Mouse (Mus musculus) forebrain, embryonic 10.5 days (tissue): ENCODE results near the gene Nek8. TPM values are rescaled to one million over a fixed set of nuclear protein-coding genes. Genes with fewer than 3 reads are reported as not detected.
"Not testable (repeated sequence)": the region's sequence is repeated elsewhere in the genome, so short reads cannot be mapped to it uniquely, and the experiment has no call there.

Source experiments
- DNase-seq: peaks from one replicate; pipeline ENCODE4 v3.0.0-alpha.2; 2017; ENCODE audit warnings: low spot score; ENCODE audit errors: extremely low spot score
- H3K27ac ChIP-seq: fragments of 300-500 bp; sonication (generic); 2 replicates; pipeline ENCODE4 v1.5.1; 2016; ENCODE audit warnings: mild to moderate bottlenecking
- H3K27me3 ChIP-seq: fragments of 300-500 bp; sonication (generic); 2 replicates; pipeline ENCODE4 v1.6.1; 2016; ENCODE audit warnings: mild to moderate bottlenecking; ENCODE audit not compliant: poor library complexity, severe bottlenecking
- H3K36me3 ChIP-seq: fragments of 300-500 bp; sonication (generic); replicated peaks from 2 replicates; pipeline ENCODE4 v1.6.1; 2016; ENCODE audit warnings: mild to moderate bottlenecking, moderate library complexity
- H3K4me1 ChIP-seq: fragments of 300-500 bp; sonication (generic); 2 replicates; pipeline ENCODE4 v1.6.1; 2016
- H3K4me3 ChIP-seq: fragments of 300-500 bp; sonication (generic); 2 replicates; pipeline ENCODE4 v1.5.1; 2016; ENCODE audit warnings: mild to moderate bottlenecking, moderate library complexity
- H3K9me3 ChIP-seq: fragments of 300-500 bp; sonication (generic); 2 replicates; pipeline ENCODE4 v1.6.1; 2016; ENCODE audit warnings: mild to moderate bottlenecking, moderate library complexity
- WGBS: fragments of 180-500 bp; shearing (Covaris S2); methylation state at CpG from one replicate; pipeline ENCODE4 v1.1.7; 2016; 5-methylcytosine and 5-hydroxymethylcytosine counted together
- polyA plus RNA-seq: library from polyadenylated mRNA; unstranded; fragments of >200 nt; fragmentation: Nextera tagmentation; extraction: Ambion mirVana; gene quantifications from 2 replicates; pipeline ENCODE4 v1.2.1, GENCODE M21; 2016

Gene Nek8
- polyA plus RNA-seq, 1 experiment from 2014 or later = 11.7 TPM

GRCm38 (mm10) chr11:78194411-78195100 is 18.1 kb upstream of the Nek8 start:
- 3% methylated on average over 30 of the region's 30 CpGs for WGBS
- H3K4me1 ChIP-seq = peaks cover 35% of the 10 kb centered on the region
- peak; percentile 79 for DNase-seq
- peak overlapping the region; percentile 56 for H3K4me3 ChIP-seq
- H3K9me3 ChIP-seq = no peaks in the 10 kb centered on the region
- no peaks in the 10 kb centered on the region for H3K27me3 ChIP-seq
- H3K36me3 ChIP-seq = peaks cover 43% of the 10 kb centered on the region
- peak overlapping the region; percentile 75 for H3K27ac ChIP-seq

GRCm38 (mm10) chr11:78193113-78193512 is 16.6 kb upstream of the Nek8 start, which contains the start of gene Proca1:
Gene Proca1, plus strand, starts transcription at chr11:78193392.
- 93% methylated on average over 1 of the region's 1 CpGs for WGBS
- no peaks in the 10 kb centered on the region for H3K27me3 ChIP-seq
- no peaks in the 10 kb centered on the region for H3K9me3 ChIP-seq
- DNase-seq = no peak
- no peak within 1 kb of the TSS for H3K27ac ChIP-seq
- peaks cover 43% of the 10 kb centered on the region for H3K36me3 ChIP-seq
- H3K4me3 ChIP-seq = peak within 1 kb of the TSS; percentile 56
- peaks cover 49% of the 10 kb centered on the region for H3K4me1 ChIP-seq

GRCm38 (mm10) chr11:78190041-78190440 is 13.6 kb upstream of the Nek8 start:
- Histone ChIP-seq H3K36me3 (peaks cover 43% of the 10 kb centered on the region), H3K27ac (peak overlapping the region; percentile 99), H3K9me3 (no peaks in the 10 kb centered on the region), H3K4me1 (peaks cover 44% of the 10 kb centered on the region), H3K27me3 (no peaks in the 10 kb centered on the region), H3K4me3 (peak overlapping the region; percentile 81)
- 64% methylated on average over 6 of the region's 6 CpGs for WGBS
- DNase-seq = no peak

- WGBS = under 1% methylated on average over 42 of the region's 42 CpGs
- peak overlapping the region; percentile 99 for H3K27ac ChIP-seq
- H3K4me1 ChIP-seq = peaks cover 38% of the 10 kb centered on the region
- H3K4me3 ChIP-seq = peak overlapping the region; percentile 81
- no peaks in the 10 kb centered on the region for H3K27me3 ChIP-seq
- DNase-seq = peak; percentile 93
- H3K9me3 ChIP-seq = no peaks in the 10 kb centered on the region
- peaks cover 43% of the 10 kb centered on the region for H3K36me3 ChIP-seq
These were observed 13.0 kb upstream of the Nek8 start for GRCm38 (mm10) chr11:78189234-78190040.

- under 1% methylated on average over 80 of the region's 80 CpGs for WGBS
These were observed 12.1 kb upstream of the Nek8 start, which contains the start of gene Rab34 for GRCm38 (mm10) chr11:78188331-78189233. Gene Rab34, plus strand, starts transcription at chr11:78188430.

GRCm38 (mm10) chr11:78184702-78185101 is 8.2 kb upstream of the Nek8 start:
- not testable (repeated sequence) for DNase-seq, H3K27ac ChIP-seq, H3K27me3 ChIP-seq, H3K9me3 ChIP-seq, H3K4me3 ChIP-seq
- Histone ChIP-seq H3K4me1 (peaks cover 56% of the 10 kb centered on the region), H3K36me3 (peaks cover 29% of the 10 kb centered on the region)
- 93% methylated on average over 6 of the region's 6 CpGs for WGBS

More at GRCm38 (mm10) chr11:78188331-78189233, 12.1 kb upstream of the Nek8 start, which contains the start of gene Rab34:
- peaks cover 36% of the 10 kb centered on the region for H3K36me3 ChIP-seq
- peaks cover 38% of the 10 kb centered on the region for H3K4me1 ChIP-seq
- no peaks in the 10 kb centered on the region for H3K27me3 ChIP-seq
- H3K27ac ChIP-seq = peak within 1 kb of the TSS; percentile 99
- no peaks in the 10 kb centered on the region for H3K9me3 ChIP-seq
- H3K4me3 ChIP-seq = peak within 1 kb of the TSS; percentile 81
- peak; percentile 86 for DNase-seq

GRCm38 (mm10) chr11:78183884-78184514 is 7.5 kb upstream of the Nek8 start:
- H3K9me3 ChIP-seq = no peaks in the 10 kb centered on the region
- H3K36me3 ChIP-seq = peaks cover 36% of the 10 kb centered on the region
- H3K27me3 ChIP-seq = no peaks in the 10 kb centered on the region
- peak overlapping the region; percentile 96 for H3K4me3 ChIP-seq
- peaks cover 56% of the 10 kb centered on the region for H3K4me1 ChIP-seq
- 60% methylated on average over 10 of the region's 10 CpGs for WGBS
- DNase-seq = no peak
- H3K27ac ChIP-seq = peak overlapping the region; percentile 99

- Histone ChIP-seq H3K27ac (peak within 1 kb of the TSS; percentile 99), H3K4me3 (peak within 1 kb of the TSS; percentile 96), H3K27me3 (no peaks in the 10 kb centered on the region), H3K36me3 (peaks cover 38% of the 10 kb centered on the region), H3K9me3 (no peaks in the 10 kb centered on the region), H3K4me1 (peaks cover 56% of the 10 kb centered on the region)
- DNase-seq = peak; percentile 89
- under 1% methylated on average over 38 of the region's 38 CpGs for WGBS
These were observed 6.7 kb upstream of the Nek8 start, which contains the start of gene Rpl23a for GRCm38 (mm10) chr11:78182961-78183844. Gene Rpl23a, minus strand, starts transcription at chr11:78183584.

GRCm38 (mm10) chr11:78182450-78182849 is 6.0 kb upstream of the Nek8 start:
- H3K27ac ChIP-seq = peak overlapping the region; percentile 99
- WGBS = 13% methylated on average over 7 of the region's 7 CpGs
- H3K9me3 ChIP-seq = no peaks in the 10 kb centered on the region
- peaks cover 38% of the 10 kb centered on the region for H3K36me3 ChIP-seq
- H3K4me1 ChIP-seq = peaks cover 57% of the 10 kb centered on the region
- DNase-seq = no peak
- H3K4me3 ChIP-seq = peak overlapping the region; percentile 96
- H3K27me3 ChIP-seq = no peaks in the 10 kb centered on the region

GRCm38 (mm10) chr11:78181830-78182357 is 5.4 kb upstream of the Nek8 start:
- 57% methylated on average over 2 of the region's 2 CpGs for WGBS
- no peaks in the 10 kb centered on the region for H3K9me3 ChIP-seq
- no peak for DNase-seq
- peak overlapping the region; percentile 99 for H3K27ac ChIP-seq
- peak overlapping the region; percentile 96 for H3K4me3 ChIP-seq
- H3K36me3 ChIP-seq = peaks cover 38% of the 10 kb centered on the region
- H3K4me1 ChIP-seq = peaks cover 63% of the 10 kb centered on the region
- no peaks in the 10 kb centered on the region for H3K27me3 ChIP-seq
